8 mouse cellular contexts compared by ENCODE assay signal in genomic region chr11:110478978-110479384, GRCm38 (mm10).
DNase-seq lines count a peak whose midpoint lies in the region; ATAC-seq and TF ChIP-seq lines count a peak whose summit lies in the region.

No protein-coding gene starts in this region.

- H3K4me3 ChIP-seq in embryonic facial prominence, embryonic 14.5 days (ENCODE audit: low read depth, low read length) = peak overlapping the region; percentile 23; the same call in 1 of the 2 replicates
- H3K4me3 ChIP-seq in hindbrain, embryonic 15.5 days = peak overlapping the region; percentile 21
- no peak overlapping the region for H3K4me3 ChIP-seq in limb, embryonic 14.5 days (replicated peaks; ENCODE audit: low read length)
- H3K4me3 ChIP-seq in midbrain, postnatal 0 days (ENCODE audit: low read depth, low read length) = peak overlapping the region; percentile 4; the same call in 1 of the 2 replicates

- peak overlapping the region; percentile 48 for H3K4me2 ChIP-seq in embryonic facial prominence, embryonic 14.5 days (ENCODE audit: low read depth, low read length)
- peak overlapping the region; percentile 50 for H3K4me2 ChIP-seq in hindbrain, embryonic 15.5 days
- H3K4me2 ChIP-seq in limb, embryonic 14.5 days (replicated peaks; ENCODE audit: low read depth, low read length, severe bottlenecking) = peak overlapping the region; percentile 47
- H3K4me2 ChIP-seq in midbrain, postnatal 0 days (ENCODE audit: low read depth, low read length, poor library complexity, severe bottlenecking) = peak overlapping the region; percentile 45

- 0% methylated on average over 5 of the region's 6 CpGs for WGBS in embryonic facial prominence, embryonic 14.5 days
- WGBS in hindbrain, embryonic 15.5 days = 0% methylated on average over 6 of the region's 6 CpGs
- WGBS in limb, embryonic 14.5 days = 4% methylated on average over 6 of the region's 6 CpGs
- 3% methylated on average over 6 of the region's 6 CpGs for WGBS in midbrain, postnatal 0 days

- H3K36me3 ChIP-seq in embryonic facial prominence, embryonic 14.5 days (ENCODE audit: control insufficient read depth, insufficient read depth, low read length) = no peaks in the 10 kb centered on the region
- no peaks in the 10 kb centered on the region for H3K36me3 ChIP-seq in hindbrain, embryonic 15.5 days
- no peaks in the 10 kb centered on the region for H3K36me3 ChIP-seq in limb, embryonic 14.5 days (ENCODE audit: control insufficient read depth, insufficient read depth, low read length)
- H3K36me3 ChIP-seq in midbrain, postnatal 0 days (ENCODE audit: insufficient read depth, low read length) = no peaks in the 10 kb centered on the region

- peak overlapping the region; percentile 33; the same call in 1 of the 2 replicates for H3K27ac ChIP-seq in embryonic facial prominence, embryonic 14.5 days (replicated peaks; ENCODE audit: low read depth, low read length)
- H3K27ac ChIP-seq in hindbrain, embryonic 15.5 days (replicated peaks) = peak overlapping the region; percentile 54
- no peak overlapping the region for H3K27ac ChIP-seq in limb, embryonic 14.5 days (replicated peaks; ENCODE audit: low read depth, low read length)
- H3K27ac ChIP-seq in midbrain, postnatal 0 days (ENCODE audit: low read depth, low read length) = no peak overlapping the region

- no peak for TF ChIP-seq CTCF in midbrain, postnatal 0 days (IDR thresholded peaks at IDR 0.05)

- peak; percentile 38 to 43 for DNase-seq in right cerebral cortex, postnatal 10 days (ENCODE audit: low spot score in 2 of 2)
- no peak for DNase-seq in right cerebral cortex, postnatal 14 days
- peak; percentile 83 for DNase-seq in embryonic facial prominence, embryonic 14.5 days (ENCODE audit: low spot score)
- peak; percentile 57 for DNase-seq in limb, embryonic 14.5 days (ENCODE audit: low spot score)
- peak; percentile 85 for DNase-seq in midbrain, postnatal 0 days (ENCODE audit: low spot score)
- DNase-seq in urinary bladder, postnatal 4 days (ENCODE audit: low spot score in 2 of 2) = no peak
- no peak for DNase-seq in gastrocnemius, adult 18-20 months (ENCODE audit: low spot score)

- H3K27me3 ChIP-seq in embryonic facial prominence, embryonic 14.5 days (replicated peaks; ENCODE audit: control insufficient read depth, insufficient read depth, low read length) = no peaks in the 10 kb centered on the region
- H3K27me3 ChIP-seq in hindbrain, embryonic 15.5 days = no peaks in the 10 kb centered on the region
- H3K27me3 ChIP-seq in limb, embryonic 14.5 days (ENCODE audit: control insufficient read depth, insufficient read depth, low read length) = no peaks in the 10 kb centered on the region
- no peaks in the 10 kb centered on the region for H3K27me3 ChIP-seq in midbrain, postnatal 0 days (ENCODE audit: insufficient read depth, low read length)

- H3K9ac ChIP-seq in embryonic facial prominence, embryonic 14.5 days (ENCODE audit: low read depth, low read length) = 0 out of 2 replicates have a peak overlapping the region, but pooled peaks have one; percentile 45
- no peak overlapping the region for H3K9ac ChIP-seq in hindbrain, embryonic 15.5 days
- 0 out of 2 replicates have a peak overlapping the region, but pooled peaks have one; percentile 22 for H3K9ac ChIP-seq in limb, embryonic 14.5 days (ENCODE audit: low read depth, low read length, severe bottlenecking)
- H3K9ac ChIP-seq in midbrain, postnatal 0 days (replicated peaks; ENCODE audit: low read length, poor library complexity, severe bottlenecking) = no peak overlapping the region

- ATAC-seq in embryonic facial prominence, embryonic 14.5 days (ENCODE audit: low read depth) = peak; percentile 74; the same call in 1 of the 2 replicates
- peak; percentile 84 for ATAC-seq in hindbrain, embryonic 15.5 days (ENCODE audit: low FRiP score, low read depth)
- no peak; the same call in 1 of the 2 replicates for ATAC-seq in limb, embryonic 14.5 days (ENCODE audit: low FRiP score, low read depth)
- ATAC-seq in midbrain, postnatal 0 days (ENCODE audit: low FRiP score) = peak; percentile 52; the same call in 1 of the 2 replicates

- TF ChIP-seq POLR2A in limb, embryonic 14.5 days (IDR thresholded peaks at IDR 0.05; ENCODE audit: borderline replicate concordance, extremely low read depth, insufficient read depth, insufficient read length) = no peak

- H3K9me3 ChIP-seq in embryonic facial prominence, embryonic 14.5 days (ENCODE audit: control insufficient read depth, low read length) = no peaks in the 10 kb centered on the region
- H3K9me3 ChIP-seq in hindbrain, embryonic 15.5 days = no peaks in the 10 kb centered on the region
- no peaks in the 10 kb centered on the region for H3K9me3 ChIP-seq in limb, embryonic 14.5 days (ENCODE audit: control insufficient read depth, low read length)
- no peaks in the 10 kb centered on the region for H3K9me3 ChIP-seq in midbrain, postnatal 0 days (ENCODE audit: low read length)

- peaks cover 20% of the 10 kb centered on the region for H3K4me1 ChIP-seq in embryonic facial prominence, embryonic 14.5 days (ENCODE audit: control insufficient read depth, insufficient read depth, low read length)
- peaks cover 35% of the 10 kb centered on the region for H3K4me1 ChIP-seq in hindbrain, embryonic 15.5 days (replicated peaks)
- peaks cover 11% of the 10 kb centered on the region for H3K4me1 ChIP-seq in limb, embryonic 14.5 days (ENCODE audit: control insufficient read depth, insufficient read depth, low read length)
- peaks cover 4% of the 10 kb centered on the region; the same call in 1 of the 2 replicates for H3K4me1 ChIP-seq in midbrain, postnatal 0 days (ENCODE audit: insufficient read depth, low read length)

Comparison
In these comparisons a context has a peak if more than half of its experiments do, and no peak if none do; other contexts are left out.
1. DNase-seq: peak in right cerebral cortex, postnatal 10 days (2 of 2), embryonic facial prominence, embryonic 14.5 days (single experiment), limb, embryonic 14.5 days (single experiment) and midbrain, postnatal 0 days (single experiment); none in right cerebral cortex, postnatal 14 days (single experiment), urinary bladder, postnatal 4 days (0 of 2) and gastrocnemius, adult 18-20 months (single experiment).
2. H3K27ac ChIP-seq: peak in embryonic facial prominence, embryonic 14.5 days (single experiment) and hindbrain, embryonic 15.5 days (single experiment); none in limb, embryonic 14.5 days (single experiment) and midbrain, postnatal 0 days (single experiment).
3. H3K9ac ChIP-seq: peak in embryonic facial prominence, embryonic 14.5 days (single experiment) and limb, embryonic 14.5 days (single experiment); none in hindbrain, embryonic 15.5 days (single experiment) and midbrain, postnatal 0 days (single experiment).
4. Peak in every context shown above with its lines, with median percentiles within 50 percentile points of each other: H3K4me2 ChIP-seq.